Mouse (Mus musculus): ENCODE measurements at regions not wholly inside any gene's neighbourhood (a gene's known extent, or its start where the extent isn't known, plus 50 kb on each side); places are given as distances from the start of the nearest gene placed in this dataset.

GRCm38 (mm10) chr7:70135416-70135815, 231.1 kb downstream of the Nr2f2 start:
- TF ChIP-seq CTCF (IDR thresholded peaks at IDR 0.05; ENCODE audit: control insufficient read depth, insufficient read depth, low read length), result no peak
- TF ChIP-seq POLR2A (IDR thresholded peaks at IDR 0.05; ENCODE audit: borderline replicate concordance, control insufficient read depth, low read depth, low read length), result no peak

Data from bone marrow, adult 2 months (tissue).